Mouse (Mus musculus) hindbrain, embryonic 11.5 days (tissue): ENCODE measurements around the gene Gsk3b. TPM values are rescaled to one million over a fixed set of nuclear protein-coding genes. Genes with fewer than 3 reads are reported as not detected.
A peak's percentile ranks its signal among the peaks of the same experiment; 100 is the strongest.
"Not testable (repeated sequence)": the region's sequence is repeated elsewhere in the genome, so short reads cannot be mapped to it uniquely, and the experiment has no call there.

Experiments
- ATAC-seq: fragments of 200-750 bp; cut with Nextera tagmentation; 2 replicates; pipeline ENCODE4 v1.8.0; 2017; ENCODE audit warnings: mild to moderate bottlenecking, moderate TSS enrichment, moderate library complexity; ENCODE audit not compliant: low FRiP score
- DNase-seq: peaks from one replicate; pipeline ENCODE4 v3.0.0-alpha.2; 2015; ENCODE audit warnings: low spot score
- H3K27ac ChIP-seq: fragments of 300-500 bp; sonication (generic); 2 replicates; pipeline ENCODE4 v1.5.1; 2014; ENCODE audit warnings: mild to moderate bottlenecking, low read depth, low read length
- H3K27me3 ChIP-seq: fragments of 300-500 bp; sonication (generic); 2 replicates; pipeline ENCODE4 v1.6.1; 2014; ENCODE audit warnings: mild to moderate bottlenecking, low read length, moderate library complexity, mixed read lengths; ENCODE audit not compliant: control insufficient read depth, insufficient read depth
- H3K36me3 ChIP-seq: fragments of 300-500 bp; sonication (generic); 2 replicates; pipeline ENCODE4 v1.6.1; 2014; ENCODE audit warnings: mild to moderate bottlenecking, low read length, moderate library complexity, mixed read lengths; ENCODE audit not compliant: control insufficient read depth, insufficient read depth
- H3K4me1 ChIP-seq: fragments of 300-500 bp; sonication (generic); replicated peaks from 2 replicates; pipeline ENCODE4 v1.6.1; 2014; ENCODE audit warnings: low read length, mixed read lengths; ENCODE audit not compliant: control insufficient read depth, insufficient read depth
- H3K4me2 ChIP-seq: fragments of 300-500 bp; sonication (generic); replicated peaks from 2 replicates; pipeline ENCODE4 v1.6.1; 2014; ENCODE audit warnings: mild to moderate bottlenecking, low read depth, low read length
- H3K4me3 ChIP-seq: fragments of 300-500 bp; sonication (generic); 2 replicates; pipeline ENCODE4 v1.5.1; 2014; ENCODE audit warnings: low read depth, low read length
- H3K9ac ChIP-seq: fragments of 300-500 bp; sonication (generic); 2 replicates; pipeline ENCODE4 v1.6.1; 2014; ENCODE audit warnings: low read depth, low read length
- H3K9me3 ChIP-seq: fragments of 300-500 bp; sonication (generic); 2 replicates; pipeline ENCODE4 v1.6.1; 2016; ENCODE audit warnings: low read length; ENCODE audit not compliant: control insufficient read depth
- WGBS: fragments of 180-500 bp; shearing (Covaris S2); extraction: QIAGEN DNeasy Blood & Tissue Kit; methylation state at CpG from one replicate; pipeline ENCODE4 v1.1.7; 2014; 5-methylcytosine and 5-hydroxymethylcytosine counted together
- polyA plus RNA-seq: library from polyadenylated mRNA; unstranded; fragments of >200 nt; fragmentation: Nextera tagmentation; extraction: Ambion mirVana; gene quantifications from 2 replicates; pipeline ENCODE4 v1.2.1, GENCODE M21; 2014

Gene Gsk3b
- polyA plus RNA-seq, 1 experiment from 2014 or later, result 172 TPM

- Histone ChIP-seq H3K4me1 (no peaks in the 10 kb centered on the region), H3K27ac (no peak overlapping the region)
Observed at GRCm38 (mm10) chr16:38114074-38114473, 25.3 kb downstream of the Gsk3b start.

GRCm38 (mm10) chr16:38117909-38118308 lies 29.1 kb downstream of the Gsk3b start:
- H3K9ac ChIP-seq, H3K4me2 ChIP-seq, H3K9me3 ChIP-seq, H3K36me3 ChIP-seq, H3K4me3 ChIP-seq, H3K27me3 ChIP-seq, H3K4me1 ChIP-seq, H3K27ac ChIP-seq, DNase-seq, ATAC-seq: not testable (repeated sequence)
- WGBS, result 86% methylated on average over 9 of the region's 9 CpGs

More at GRCm38 (mm10) chr16:38114074-38114473, 25.3 kb downstream of the Gsk3b start:
- Histone ChIP-seq H3K9ac (no peak overlapping the region), H3K4me3 (no peak overlapping the region), H3K4me2 (no peak overlapping the region), H3K27me3 (no peaks in the 10 kb centered on the region), H3K9me3 (no peaks in the 10 kb centered on the region), H3K36me3 (no peaks in the 10 kb centered on the region)
- no peak for ATAC-seq
- DNase-seq, result no peak
- 97% methylated on average over 2 of the region's 2 CpGs for WGBS

- 94% methylated on average over 1 of the region's 1 CpGs for WGBS
- H3K9ac ChIP-seq, result no peak overlapping the region
- ATAC-seq, result no peak
Observed at GRCm38 (mm10) chr16:38118723-38119122, 29.9 kb downstream of the Gsk3b start.

GRCm38 (mm10) chr16:38119286-38119685 lies 30.5 kb downstream of the Gsk3b start:
- no peak overlapping the region for H3K4me3 ChIP-seq
- H3K36me3 ChIP-seq, result no peaks in the 10 kb centered on the region
- H3K9me3 ChIP-seq, result no peaks in the 10 kb centered on the region
- H3K9ac ChIP-seq, result no peak overlapping the region
- ATAC-seq, result no peak
- no peak for DNase-seq
- no peak overlapping the region for H3K4me2 ChIP-seq
- H3K4me1 ChIP-seq, result no peaks in the 10 kb centered on the region
- WGBS, result 94% methylated on average over 5 of the region's 5 CpGs
- no peak overlapping the region for H3K27ac ChIP-seq
- no peaks in the 10 kb centered on the region for H3K27me3 ChIP-seq

More at GRCm38 (mm10) chr16:38118723-38119122, 29.9 kb downstream of the Gsk3b start:
- Histone ChIP-seq H3K4me2 (no peak overlapping the region), H3K27ac (no peak overlapping the region), H3K4me1 (no peaks in the 10 kb centered on the region), H3K9me3 (no peaks in the 10 kb centered on the region), H3K36me3 (no peaks in the 10 kb centered on the region), H3K27me3 (no peaks in the 10 kb centered on the region), H3K4me3 (no peak overlapping the region)
- DNase-seq, result no peak

GRCm38 (mm10) chr16:38129171-38129570 lies 40.4 kb downstream of the Gsk3b start:
- Histone ChIP-seq H3K9ac (no peak overlapping the region), H3K36me3 (no peaks in the 10 kb centered on the region), H3K9me3 (no peaks in the 10 kb centered on the region), H3K27ac (no peak overlapping the region), H3K4me1 (0 out of 2 replicates have a peak, but pooled peaks cover 2% of the 10 kb centered on the region), H3K27me3 (no peaks in the 10 kb centered on the region), H3K4me3 (no peak overlapping the region), H3K4me2 (no peak overlapping the region)
- ATAC-seq (no peak), DNase-seq (no peak)
- 85% methylated on average over 5 of the region's 5 CpGs for WGBS

GRCm38 (mm10) chr16:38131041-38131440 lies 42.2 kb downstream of the Gsk3b start:
- H3K4me3 ChIP-seq, result no peak overlapping the region
- no peak for ATAC-seq
- no peak overlapping the region for H3K4me2 ChIP-seq
- H3K36me3 ChIP-seq, result no peaks in the 10 kb centered on the region
- H3K9me3 ChIP-seq, result no peaks in the 10 kb centered on the region
- H3K27me3 ChIP-seq, result no peaks in the 10 kb centered on the region
- 89% methylated on average over 3 of the region's 3 CpGs for WGBS
- H3K27ac ChIP-seq, result no peak overlapping the region
- 0 out of 2 replicates have a peak, but pooled peaks cover 2% of the 10 kb centered on the region for H3K4me1 ChIP-seq
- H3K9ac ChIP-seq, result no peak overlapping the region
- no peak for DNase-seq

- Histone ChIP-seq H3K9me3 (no peaks in the 10 kb centered on the region), H3K36me3 (no peaks in the 10 kb centered on the region), H3K4me3 (no peak overlapping the region), H3K27ac (no peak overlapping the region), H3K27me3 (no peaks in the 10 kb centered on the region), H3K9ac (no peak overlapping the region), H3K4me2 (no peak overlapping the region), H3K4me1 (0 out of 2 replicates have a peak, but pooled peaks cover 2% of the 10 kb centered on the region)
- ATAC-seq (no peak), DNase-seq (no peak)
- 37% methylated on average over 9 of the region's 9 CpGs for WGBS
Observed at GRCm38 (mm10) chr16:38131756-38132155, 43.0 kb downstream of the Gsk3b start.

GRCm38 (mm10) chr16:38132210-38132609 lies 43.4 kb downstream of the Gsk3b start:
- no peak overlapping the region for H3K4me3 ChIP-seq
- H3K4me1 ChIP-seq, result 0 out of 2 replicates have a peak, but pooled peaks cover 2% of the 10 kb centered on the region
- no peak overlapping the region for H3K27ac ChIP-seq
- H3K36me3 ChIP-seq, result no peaks in the 10 kb centered on the region
- WGBS, result 49% methylated on average over 7 of the region's 7 CpGs
- DNase-seq (no peak), ATAC-seq (no peak)
- no peak overlapping the region for H3K9ac ChIP-seq
- no peak overlapping the region for H3K4me2 ChIP-seq
- H3K9me3 ChIP-seq, result no peaks in the 10 kb centered on the region
- H3K27me3 ChIP-seq, result no peaks in the 10 kb centered on the region

- DNase-seq (peak; percentile 26), ATAC-seq (no peak)
- Histone ChIP-seq H3K27me3 (no peaks in the 10 kb centered on the region), H3K9me3 (no peaks in the 10 kb centered on the region), H3K9ac (no peak overlapping the region), H3K27ac (no peak overlapping the region), H3K36me3 (no peaks in the 10 kb centered on the region), H3K4me1 (no peaks in the 10 kb centered on the region), H3K4me2 (no peak overlapping the region), H3K4me3 (no peak overlapping the region)
- 47% methylated on average over 5 of the region's 5 CpGs for WGBS
Observed at GRCm38 (mm10) chr16:38137296-38137695, 48.5 kb downstream of the Gsk3b start.
